20 mouse cellular contexts compared by ENCODE assay signal in the genomic region with DNA sequence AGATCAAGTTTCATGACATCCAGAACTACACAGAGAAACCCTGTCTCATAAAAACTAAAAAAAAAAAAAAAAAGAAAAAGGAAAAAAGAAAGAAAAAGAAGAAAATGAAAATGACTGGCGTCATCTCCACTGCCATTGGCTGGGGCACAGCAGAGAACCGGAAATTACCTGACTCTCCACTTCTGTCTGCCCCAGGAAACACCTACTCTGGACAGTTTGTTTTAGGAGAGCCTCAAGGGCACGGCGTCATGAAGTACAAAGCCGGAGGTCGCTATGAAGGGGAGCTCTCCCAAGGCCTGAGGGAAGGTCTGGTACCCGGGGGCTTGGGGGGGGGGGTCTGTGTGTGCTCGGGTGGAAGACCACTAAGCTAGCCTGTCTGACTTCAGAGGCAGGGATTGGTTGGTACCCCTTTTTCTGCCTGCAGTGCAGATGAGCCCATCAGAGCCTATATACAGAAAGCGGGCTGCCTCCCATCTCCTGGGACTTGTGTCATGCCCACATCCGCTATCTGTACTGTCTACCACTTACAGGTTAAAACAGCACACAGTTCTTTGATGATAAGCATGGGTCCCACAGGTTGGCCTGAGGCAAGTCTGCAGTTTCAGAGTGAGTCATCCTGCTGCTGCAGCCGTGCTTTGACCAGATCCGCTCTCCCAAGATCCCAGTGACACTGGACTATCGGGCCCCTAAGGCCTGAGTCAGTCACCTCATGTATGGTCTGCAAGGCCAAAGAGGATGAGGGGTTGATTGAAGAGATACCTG. TPM values are rescaled to one million over a fixed set of nuclear protein-coding genes. Genes with fewer than 3 reads are reported as not detected.
A peak's percentile ranks its signal among the peaks of the same experiment; 100 is the strongest.
DNase-seq lines count a peak whose midpoint lies in the region; ATAC-seq and TF ChIP-seq lines count a peak whose summit lies in the region.
"Had no signal": no experiment of that assay in that cellular context is flagged by ENCODE, and none has a peak within 500 bp of the region (broad histone marks: within the 10 kb centered on the region; RNA-seq: fewer than 3 reads in every experiment).

No protein-coding gene starts in this region.

- H3K4me3 ChIP-seq in cerebellum, adult 2 months (replicated peaks; ENCODE audit: insufficient read depth, low read depth, low read length), result no peak overlapping the region
- no peak overlapping the region for H3K4me3 ChIP-seq in hindbrain, embryonic 12.5 days
- H3K4me3 ChIP-seq in hindbrain, embryonic 16.5 days (ENCODE audit: low read length), result no peak overlapping the region
- H3K4me3 ChIP-seq: embryonic facial prominence, embryonic 12.5 days; heart, adult 2 months; heart, embryonic 15.5 days; hindbrain, embryonic 10.5 days had no signal

- 90% methylated on average over 13 of the region's 13 CpGs for WGBS in cerebellum, adult 2 months
- 92% methylated on average over 13 of the region's 13 CpGs for WGBS in hindbrain, embryonic 12.5 days
- 93% methylated on average over 13 of the region's 13 CpGs for WGBS in hindbrain, embryonic 16.5 days

- H3K36me3 ChIP-seq in hindbrain, embryonic 12.5 days, result peaks cover 25% of the 10 kb centered on the region
- H3K36me3 ChIP-seq in hindbrain, embryonic 16.5 days (ENCODE audit: control insufficient read depth, insufficient read depth, low read length), result 0 out of 2 replicates have a peak, but pooled peaks cover 4% of the 10 kb centered on the region
- H3K36me3 ChIP-seq: heart, embryonic 15.5 days had no signal

- H3K27me3 ChIP-seq in cerebellum, adult 2 months (ENCODE audit: control insufficient read depth, insufficient read depth, low read length), result no peaks in the 10 kb centered on the region
- no peaks in the 10 kb centered on the region for H3K27me3 ChIP-seq in hindbrain, embryonic 12.5 days
- no peaks in the 10 kb centered on the region for H3K27me3 ChIP-seq in hindbrain, embryonic 16.5 days (replicated peaks; ENCODE audit: control insufficient read depth, insufficient read depth, low read length)
- H3K27me3 ChIP-seq: embryonic facial prominence, embryonic 12.5 days; heart, embryonic 15.5 days; Patski had no signal

- peak overlapping the region; percentile 32; the same call in 1 of the 2 replicates for H3K27ac ChIP-seq in cerebellum, adult 2 months (ENCODE audit: insufficient read depth, low read length)
- no peak overlapping the region for H3K27ac ChIP-seq in hindbrain, embryonic 12.5 days
- no peak overlapping the region for H3K27ac ChIP-seq in hindbrain, embryonic 16.5 days (ENCODE audit: low read depth, low read length)
- H3K27ac ChIP-seq: embryonic facial prominence, embryonic 12.5 days; heart, adult 2 months; heart, embryonic 15.5 days; hindbrain, embryonic 10.5 days had no signal

- no peak for ATAC-seq in hindbrain, embryonic 12.5 days (ENCODE audit: low FRiP score)
- no peak for ATAC-seq in hindbrain, embryonic 16.5 days
- ATAC-seq: activated CD4-positive, CD25-positive, alpha-beta regulatory T cell, adult 4 months; forebrain, embryonic 16.5 days; intestine, embryonic 16.5 days; Patski had no signal

- H3K9ac ChIP-seq in hindbrain, embryonic 12.5 days, result 0 out of 2 replicates have a peak overlapping the region, but pooled peaks have one; percentile 18
- H3K9ac ChIP-seq in hindbrain, embryonic 16.5 days (ENCODE audit: low read depth, low read length), result no peak overlapping the region
- H3K9ac ChIP-seq: embryonic facial prominence, embryonic 12.5 days; heart, embryonic 15.5 days had no signal

- H3K4me1 ChIP-seq in cerebellum, adult 2 months (ENCODE audit: control insufficient read depth, insufficient read depth, low read length), result peaks cover 32% of the 10 kb centered on the region
- peaks cover 12% of the 10 kb centered on the region for H3K4me1 ChIP-seq in hindbrain, embryonic 12.5 days
- peaks cover 13% of the 10 kb centered on the region for H3K4me1 ChIP-seq in hindbrain, embryonic 16.5 days (ENCODE audit: control insufficient read depth, insufficient read depth, low read depth, low read length)

- no peak for TF ChIP-seq CTCF in cerebellum, adult 2 months (IDR thresholded peaks at IDR 0.05; ENCODE audit: borderline replicate concordance, insufficient read depth, low read depth, low read length)

- H3K9me3 ChIP-seq in hindbrain, embryonic 12.5 days (replicated peaks), result no peaks in the 10 kb centered on the region
- no peaks in the 10 kb centered on the region for H3K9me3 ChIP-seq in hindbrain, embryonic 16.5 days (ENCODE audit: control insufficient read depth, low read length)
- H3K9me3 ChIP-seq: embryonic facial prominence, embryonic 12.5 days; heart, embryonic 15.5 days; hindbrain, embryonic 10.5 days had no signal

- no peak for TF ChIP-seq POLR2A in cerebellum, adult 2 months (IDR thresholded peaks at IDR 0.05; ENCODE audit: borderline replicate concordance, insufficient read depth, low read length)

- no peak for DNase-seq in cerebellum, adult 2 months
- DNase-seq in cerebellum, adult 11 months, result no peak
- DNase-seq in A20 (ENCODE audit: low read depth, low spot score), result peak; percentile 84
- peak; percentile 34 for DNase-seq in induced T-regulatory cell, adult 2 months (ENCODE audit: low read depth)
- DNase-seq in lung, postnatal 36 days, result no peak
- DNase-seq: adrenal gland, postnatal 36 days; cerebellum, postnatal 10 days; gastrocnemius, postnatal 10 days; heart, adult 2 months; kidney, adult 2 months had no signal

- no peak overlapping the region for H3K4me2 ChIP-seq in hindbrain, embryonic 12.5 days (replicated peaks)
- no peak overlapping the region for H3K4me2 ChIP-seq in hindbrain, embryonic 16.5 days (ENCODE audit: low read length)
- H3K4me2 ChIP-seq: embryonic facial prominence, embryonic 12.5 days; heart, embryonic 11.5 days; heart, embryonic 15.5 days had no signal

RNA-seq across cellular contexts. Expression of a gene that starts 4.5 kb away (rescaled TPM):
- 15.6 and 18.7 TPM in 2 replicates for polyA plus RNA-seq in cerebellum, adult 2 months (2012; rRNA removed)
- 7.7 and 8.0 TPM in 2 replicates for polyA plus RNA-seq in hindbrain, embryonic 12.5 days (2016; fragmentation: Nextera tagmentation; extraction: Ambion mirVana)
- 7.5 and 9.5 TPM in 2 replicates for polyA plus RNA-seq in hindbrain, embryonic 16.5 days (2015; fragmentation: Nextera tagmentation; extraction: Ambion mirVana)

RNA-seq across cellular contexts. Expression of a gene that starts 4.7 kb away (rescaled TPM):
- 102 and 104 TPM in 2 replicates for polyA plus RNA-seq in cerebellum, adult 2 months (2012; rRNA removed)
- 130 and 137 TPM in 2 replicates for polyA plus RNA-seq in hindbrain, embryonic 12.5 days (2016; fragmentation: Nextera tagmentation; extraction: Ambion mirVana)
- 125 and 131 TPM in 2 replicates for polyA plus RNA-seq in hindbrain, embryonic 16.5 days (2015; fragmentation: Nextera tagmentation; extraction: Ambion mirVana)

RNA-seq across cellular contexts. Expression of a gene that starts 24.1 kb away (rescaled TPM):
- polyA plus RNA-seq in cerebellum, adult 2 months (2012; rRNA removed), result 32.0 and 38.1 TPM in 2 replicates
- 18.0 and 18.4 TPM in 2 replicates for polyA plus RNA-seq in hindbrain, embryonic 12.5 days (2016; fragmentation: Nextera tagmentation; extraction: Ambion mirVana)
- polyA plus RNA-seq in hindbrain, embryonic 16.5 days (2015; fragmentation: Nextera tagmentation; extraction: Ambion mirVana), result 20.6 and 21.1 TPM in 2 replicates

RNA-seq across cellular contexts. Expression of a gene that starts 34.3 kb away (rescaled TPM):
- polyA plus RNA-seq in cerebellum, adult 2 months (2012; rRNA removed), result 149 and 180 TPM in 2 replicates
- polyA plus RNA-seq in hindbrain, embryonic 12.5 days (2016; fragmentation: Nextera tagmentation; extraction: Ambion mirVana), result 5.0 and 5.5 TPM in 2 replicates
- 17.0 and 19.5 TPM in 2 replicates for polyA plus RNA-seq in hindbrain, embryonic 16.5 days (2015; fragmentation: Nextera tagmentation; extraction: Ambion mirVana)
- polyA plus RNA-seq: activated CD4-positive, CD25-positive, alpha-beta regulatory T cell, adult 4 months had no signal

Comparison
In these comparisons a context has a peak if more than half of its experiments do, and no peak if none do; other contexts are left out.
1. DNase-seq: peak in A20 (single experiment) and induced T-regulatory cell, adult 2 months (single experiment); none in cerebellum, adult 2 months (0 of 2), cerebellum, adult 11 months (single experiment) and lung, postnatal 36 days (single experiment).